Mouse (Mus musculus) hindbrain, embryonic 11.5 days (tissue): ENCODE measurements around the gene Grm6. TPM values are rescaled to one million over a fixed set of nuclear protein-coding genes. Genes with fewer than 3 reads are reported as not detected.
A peak's percentile ranks its signal among the peaks of the same experiment; 100 is the strongest.

ENCODE experiments used
- ATAC-seq: fragments of 200-750 bp; cut with Nextera tagmentation; 2 replicates; pipeline ENCODE4 v1.8.0; 2017; ENCODE audit warnings: mild to moderate bottlenecking, moderate TSS enrichment, moderate library complexity; ENCODE audit not compliant: low FRiP score
- DNase-seq: peaks from one replicate; pipeline ENCODE4 v3.0.0-alpha.2; 2015; ENCODE audit warnings: low spot score
- H3K27ac ChIP-seq: fragments of 300-500 bp; sonication (generic); 2 replicates; pipeline ENCODE4 v1.5.1; 2014; ENCODE audit warnings: mild to moderate bottlenecking, low read depth, low read length
- H3K27me3 ChIP-seq: fragments of 300-500 bp; sonication (generic); 2 replicates; pipeline ENCODE4 v1.6.1; 2014; ENCODE audit warnings: mild to moderate bottlenecking, low read length, moderate library complexity, mixed read lengths; ENCODE audit not compliant: control insufficient read depth, insufficient read depth
- H3K36me3 ChIP-seq: fragments of 300-500 bp; sonication (generic); 2 replicates; pipeline ENCODE4 v1.6.1; 2014; ENCODE audit warnings: mild to moderate bottlenecking, low read length, moderate library complexity, mixed read lengths; ENCODE audit not compliant: control insufficient read depth, insufficient read depth
- H3K4me1 ChIP-seq: fragments of 300-500 bp; sonication (generic); replicated peaks from 2 replicates; pipeline ENCODE4 v1.6.1; 2014; ENCODE audit warnings: low read length, mixed read lengths; ENCODE audit not compliant: control insufficient read depth, insufficient read depth
- H3K4me2 ChIP-seq: fragments of 300-500 bp; sonication (generic); replicated peaks from 2 replicates; pipeline ENCODE4 v1.6.1; 2014; ENCODE audit warnings: mild to moderate bottlenecking, low read depth, low read length
- H3K4me3 ChIP-seq: fragments of 300-500 bp; sonication (generic); 2 replicates; pipeline ENCODE4 v1.5.1; 2014; ENCODE audit warnings: low read depth, low read length
- H3K9ac ChIP-seq: fragments of 300-500 bp; sonication (generic); 2 replicates; pipeline ENCODE4 v1.6.1; 2014; ENCODE audit warnings: low read depth, low read length
- H3K9me3 ChIP-seq: fragments of 300-500 bp; sonication (generic); 2 replicates; pipeline ENCODE4 v1.6.1; 2016; ENCODE audit warnings: low read length; ENCODE audit not compliant: control insufficient read depth
- WGBS: fragments of 180-500 bp; shearing (Covaris S2); extraction: QIAGEN DNeasy Blood & Tissue Kit; methylation state at CpG from one replicate; pipeline ENCODE4 v1.1.7; 2014; 5-methylcytosine and 5-hydroxymethylcytosine counted together
- polyA plus RNA-seq: library from polyadenylated mRNA; unstranded; fragments of >200 nt; fragmentation: Nextera tagmentation; extraction: Ambion mirVana; gene quantifications from 2 replicates; pipeline ENCODE4 v1.2.1, GENCODE M21; 2014

Gene Grm6
- polyA plus RNA-seq = not detected in 2 replicates

GRCm38 (mm10) chr11:50850177-50850735 is at the start of gene Grm6:
Gene Grm6 (plus strand): TSS chr11:50850685.
- peaks cover 50% of the 10 kb centered on the region for H3K27me3 ChIP-seq
- H3K27ac ChIP-seq = no peak within 1 kb of the TSS
- H3K4me2 ChIP-seq = peak within 1 kb of the TSS; percentile 84
- DNase-seq (peak; percentile 32), ATAC-seq (no peak)
- 2% methylated on average over 11 of the region's 11 CpGs for WGBS
- H3K9ac ChIP-seq = peak within 1 kb of the TSS; percentile 31; the same call in 1 of the 2 replicates
- peaks cover 5% of the 10 kb centered on the region; the same call in 1 of the 2 replicates for H3K4me1 ChIP-seq
- no peaks in the 10 kb centered on the region for H3K36me3 ChIP-seq
- H3K4me3 ChIP-seq = peak within 1 kb of the TSS; percentile 37
- H3K9me3 ChIP-seq = no peaks in the 10 kb centered on the region

GRCm38 (mm10) chr11:50814233-50814632 is 36.3 kb upstream of the Grm6 start:
- H3K4me2 ChIP-seq = no peak overlapping the region
- no peak overlapping the region for H3K9ac ChIP-seq
- H3K36me3 ChIP-seq = peaks cover 55% of the 10 kb centered on the region
- 97% methylated on average over 4 of the region's 4 CpGs for WGBS
- DNase-seq (no peak), ATAC-seq (no peak)
- H3K27me3 ChIP-seq = no peaks in the 10 kb centered on the region
- H3K9me3 ChIP-seq = peaks cover 25% of the 10 kb centered on the region
- H3K4me3 ChIP-seq = no peak overlapping the region
- H3K4me1 ChIP-seq = no peaks in the 10 kb centered on the region
- no peak overlapping the region for H3K27ac ChIP-seq

DNA sequence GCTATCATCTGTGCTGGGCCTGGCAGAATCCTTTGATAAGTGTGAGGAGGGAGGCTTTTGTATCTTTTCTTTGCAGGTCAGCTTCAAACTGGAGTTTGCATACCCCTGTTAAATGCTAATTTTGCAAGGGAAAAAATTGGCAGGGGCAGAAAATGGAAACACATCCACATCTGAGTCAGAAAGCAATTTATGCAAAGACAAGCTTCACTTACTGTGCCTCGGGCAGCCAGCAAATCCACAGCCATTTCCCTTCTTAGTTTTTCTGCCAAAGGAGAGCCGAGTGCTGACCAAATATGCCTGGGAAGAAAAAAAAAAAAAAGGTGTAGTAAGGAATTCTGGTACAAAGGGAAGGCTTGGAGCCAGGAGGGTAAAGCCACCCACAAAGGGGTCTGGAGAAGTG is 24.3 kb upstream of the Grm6 start:
- no peaks in the 10 kb centered on the region for H3K9me3 ChIP-seq
- ATAC-seq (no peak), DNase-seq (no peak)
- peak overlapping the region; percentile 86 for H3K4me3 ChIP-seq
- peak overlapping the region; percentile 20; the same call in 1 of the 2 replicates for H3K9ac ChIP-seq
- no peak overlapping the region for H3K27ac ChIP-seq
- peak overlapping the region; percentile 69 for H3K4me2 ChIP-seq
- peaks cover 8% of the 10 kb centered on the region; the same call in 1 of the 2 replicates for H3K36me3 ChIP-seq
- 82% methylated on average over 2 of the region's 2 CpGs for WGBS
- no peaks in the 10 kb centered on the region for H3K27me3 ChIP-seq
- no peaks in the 10 kb centered on the region for H3K4me1 ChIP-seq

DNA sequence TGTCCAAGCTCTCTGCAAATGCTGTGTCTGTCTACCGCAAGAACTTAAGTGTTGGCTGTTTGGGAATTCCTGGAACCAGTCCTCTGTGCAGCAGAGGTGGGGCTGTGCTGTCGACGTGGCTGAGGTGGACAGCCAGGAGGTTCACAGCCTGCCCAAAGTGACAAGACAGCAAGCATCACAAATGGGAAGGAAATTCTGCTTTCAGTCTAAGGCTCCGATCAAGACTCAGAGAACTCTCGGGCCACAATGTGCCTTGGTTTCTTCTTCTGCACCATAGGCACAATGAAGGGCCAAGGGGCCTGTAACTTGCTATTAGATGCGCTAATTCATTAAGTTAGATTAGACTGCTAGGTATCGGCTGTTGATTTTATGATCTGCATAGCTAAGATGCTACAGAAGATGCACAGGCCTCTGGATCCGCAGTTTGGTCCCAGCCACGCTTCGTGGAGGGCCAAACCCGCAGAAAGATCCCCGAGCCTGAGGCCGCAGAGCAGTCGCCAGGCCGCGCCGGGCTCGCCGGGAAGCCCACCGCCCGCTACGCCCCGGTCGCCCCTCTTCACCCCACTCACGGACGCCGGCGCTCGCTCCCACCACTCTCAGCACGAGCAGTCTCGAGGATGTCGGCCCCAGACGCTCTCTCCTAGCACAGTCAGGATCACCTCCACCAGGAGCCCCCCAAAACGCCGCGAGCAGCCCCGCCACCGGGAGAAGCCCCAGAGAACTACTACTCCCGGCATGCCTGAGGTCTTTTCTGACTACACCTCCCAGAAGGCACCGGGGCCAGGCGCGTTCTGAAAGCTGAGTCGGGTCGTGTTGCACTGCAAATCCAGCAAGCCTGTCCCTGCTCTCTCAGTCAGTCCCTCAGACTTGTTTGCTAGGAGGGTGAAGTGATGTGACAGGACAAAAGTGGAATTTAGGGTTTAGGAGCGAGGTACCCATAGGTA is 23.2 kb upstream of the Grm6 start, which contains the start of gene Zfp354c:
Gene Zfp354c, minus strand, starts transcription at position 715 of the 944 bp plus-strand sequence.
- peak; percentile 96 for ATAC-seq
- under 1% methylated on average over 40 of the region's 45 CpGs for WGBS
- Histone ChIP-seq H3K36me3 (peaks cover 8% of the 10 kb centered on the region; the same call in 1 of the 2 replicates), H3K4me1 (no peaks in the 10 kb centered on the region), H3K27ac (peak within 1 kb of the TSS; percentile 33; the same call in 1 of the 2 replicates), H3K4me3 (peak within 1 kb of the TSS; percentile 86), H3K4me2 (peak within 1 kb of the TSS; percentile 69), H3K27me3 (no peaks in the 10 kb centered on the region), H3K9me3 (no peaks in the 10 kb centered on the region), H3K9ac (peak within 1 kb of the TSS; percentile 93)
- peak; percentile 92 for DNase-seq

DNA sequence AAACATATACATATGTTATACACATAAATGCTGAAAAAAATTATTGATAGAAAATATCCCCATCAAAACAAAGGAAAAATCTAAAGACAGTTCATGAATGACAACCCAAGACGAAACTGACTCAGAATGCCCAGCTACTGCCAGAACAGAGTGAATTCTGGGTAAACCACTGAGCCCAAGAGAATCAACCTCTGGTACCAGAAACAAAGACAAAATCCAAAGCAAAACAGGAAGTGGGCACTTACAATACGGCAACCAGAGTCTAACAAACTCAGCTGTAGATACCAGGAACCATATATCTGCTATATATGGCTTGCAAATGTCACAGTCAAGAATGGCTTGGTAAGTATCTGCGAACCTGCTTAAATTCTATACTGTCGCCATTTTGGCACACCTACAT is 14.8 kb upstream of the Grm6 start:
- no peak for ATAC-seq

DNA sequence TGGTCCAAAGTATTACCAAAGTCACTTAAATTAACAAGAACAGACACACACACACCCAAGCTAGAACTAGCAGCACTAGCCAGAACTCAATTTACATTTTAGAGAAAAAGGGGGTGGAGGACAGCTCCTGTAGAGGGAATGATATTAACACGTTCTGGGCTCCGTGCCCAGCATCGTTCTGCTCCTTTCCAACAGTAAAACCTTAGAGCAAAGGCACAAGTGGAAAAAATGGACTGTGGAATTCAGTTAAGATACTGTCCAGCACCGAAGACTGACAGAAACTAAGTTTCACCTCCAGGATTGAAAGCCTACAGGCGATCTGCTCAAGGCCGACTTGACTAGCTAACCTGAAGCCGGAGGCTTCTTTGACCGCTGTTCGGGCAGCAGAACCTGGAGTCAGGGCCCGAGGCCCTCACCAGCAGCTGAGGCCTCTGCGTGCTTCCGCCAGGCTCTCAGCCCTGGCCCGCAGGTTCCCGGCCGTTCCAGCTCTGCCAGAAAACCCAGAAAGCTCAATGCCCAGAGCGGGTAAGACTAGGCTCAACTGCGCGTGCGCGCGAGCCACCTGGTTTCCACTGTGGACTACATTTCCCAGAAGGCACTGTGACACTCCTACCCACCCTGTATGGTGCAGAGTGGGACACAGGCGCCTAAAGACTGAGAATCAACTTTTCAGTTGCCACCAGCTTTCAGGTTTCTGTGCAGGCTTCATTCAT is 9.3 kb upstream of the Grm6 start, which contains the start of gene Zfp879:
Gene Zfp879, minus strand, starts transcription at position 530 of the 713 bp plus-strand sequence.
- Histone ChIP-seq H3K27me3 (no peaks in the 10 kb centered on the region), H3K4me2 (peak within 1 kb of the TSS; percentile 67), H3K4me3 (peak within 1 kb of the TSS; percentile 34), H3K27ac (no peak within 1 kb of the TSS), H3K36me3 (no peaks in the 10 kb centered on the region), H3K4me1 (no peaks in the 10 kb centered on the region), H3K9ac (peak within 1 kb of the TSS; percentile 67), H3K9me3 (no peaks in the 10 kb centered on the region)
- DNase-seq (peak; percentile 98), ATAC-seq (peak; percentile 97)
- 27% methylated on average over 22 of the region's 22 CpGs for WGBS

More for the DNA sequence above, 14.8 kb upstream of the Grm6 start:
- 87% methylated on average over 4 of the region's 4 CpGs for WGBS
- no peak for DNase-seq
- Histone ChIP-seq H3K27me3 (no peaks in the 10 kb centered on the region), H3K4me3 (no peak overlapping the region), H3K9me3 (no peaks in the 10 kb centered on the region), H3K4me2 (no peak overlapping the region), H3K4me1 (no peaks in the 10 kb centered on the region), H3K36me3 (no peaks in the 10 kb centered on the region), H3K27ac (no peak overlapping the region), H3K9ac (no peak overlapping the region)

DNA sequence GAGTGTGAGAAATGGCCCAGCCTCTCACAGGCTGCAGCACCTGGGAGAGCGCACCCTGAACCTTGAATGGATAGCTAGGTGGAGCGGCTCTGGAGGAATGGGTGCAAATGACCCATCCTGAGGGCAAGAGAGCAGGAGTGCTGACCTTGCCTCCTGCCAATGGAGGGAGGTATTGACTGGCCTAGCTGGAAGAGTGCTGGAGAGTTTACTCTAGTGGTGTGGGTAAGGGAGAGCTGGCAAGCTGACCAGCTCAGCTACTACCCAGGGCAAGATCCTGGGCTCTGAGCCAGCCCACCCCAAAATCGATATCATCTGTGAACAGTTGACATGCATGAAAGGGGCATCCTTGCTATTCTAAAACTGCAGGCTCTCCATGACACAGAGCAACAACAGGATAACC is 4.5 kb upstream of the Grm6 start:
- DNase-seq = no peak
- 85% methylated on average over 3 of the region's 3 CpGs for WGBS
- H3K4me2 ChIP-seq = no peak overlapping the region
- H3K9ac ChIP-seq = no peak overlapping the region
- no peak for ATAC-seq
- H3K27me3 ChIP-seq = peaks cover 30% of the 10 kb centered on the region
- H3K4me3 ChIP-seq = no peak overlapping the region
- no peaks in the 10 kb centered on the region for H3K9me3 ChIP-seq
- H3K36me3 ChIP-seq = no peaks in the 10 kb centered on the region
- no peak overlapping the region for H3K27ac ChIP-seq
- H3K4me1 ChIP-seq = peaks cover 4% of the 10 kb centered on the region; the same call in 1 of the 2 replicates

DNA sequence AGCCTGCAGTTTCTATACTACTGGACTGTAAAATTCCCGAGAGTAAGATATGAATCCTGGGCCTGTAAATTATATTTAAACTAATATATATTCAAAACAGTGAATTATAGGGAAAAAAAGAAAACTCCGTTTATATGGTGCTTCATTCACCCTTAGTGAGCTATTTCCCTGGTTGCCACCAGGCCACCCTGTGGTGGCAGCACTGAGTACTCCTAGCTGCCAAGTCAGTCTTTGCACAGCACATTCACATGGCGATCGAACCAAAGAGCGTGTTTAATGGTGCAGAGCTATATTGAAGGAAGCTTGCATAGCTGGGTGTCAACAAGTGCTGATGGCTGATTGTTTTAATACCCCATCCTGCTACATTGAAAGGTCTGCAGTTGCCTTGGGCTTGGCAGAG is 3.4 kb upstream of the Grm6 start:
- 74% methylated on average over 5 of the region's 5 CpGs for WGBS
- H3K36me3 ChIP-seq = no peaks in the 10 kb centered on the region
- no peak overlapping the region for H3K9ac ChIP-seq
- ATAC-seq = no peak
- H3K9me3 ChIP-seq = no peaks in the 10 kb centered on the region
- H3K27ac ChIP-seq = no peak overlapping the region
- no peak overlapping the region for H3K4me3 ChIP-seq
- H3K4me1 ChIP-seq = peaks cover 5% of the 10 kb centered on the region; the same call in 1 of the 2 replicates
- peaks cover 41% of the 10 kb centered on the region for H3K27me3 ChIP-seq
- H3K4me2 ChIP-seq = no peak overlapping the region
- DNase-seq = peak; percentile 23
